Mouse (Mus musculus): ENCODE data around the gene Vwa1. TPM values are rescaled to one million over a fixed set of nuclear protein-coding genes. Genes with fewer than 3 reads are reported as not detected.
"Not testable (repeated sequence)": the region's sequence is repeated elsewhere in the genome, so short reads cannot be mapped to it uniquely, and the experiment has no call there.

The Vwa1 gene
- polyA plus RNA-seq, 1 experiment from 2014 or later = 11.3 TPM

GRCm38 (mm10) chr4:155790650-155791161, 16.2 kb upstream of the Vwa1 start:
- DNase-seq (ENCODE audit: extremely low spot score, low spot score) = no peak
- Histone ChIP-seq H3K9me3 (no peaks in the 10 kb centered on the region), H3K36me3 (replicated peaks) (no peaks in the 10 kb centered on the region), H3K27me3 (ENCODE audit: poor library complexity, severe bottlenecking) (peaks cover 10% of the 10 kb centered on the region; the same call in 1 of the 2 replicates), H3K4me1 (no peaks in the 10 kb centered on the region), H3K4me3 (no peak overlapping the region), H3K27ac (no peak overlapping the region)
- WGBS = 71% methylated on average over 3 of the region's 3 CpGs

- Histone ChIP-seq H3K9me3 (no peaks in the 10 kb centered on the region), H3K27me3 (ENCODE audit: poor library complexity, severe bottlenecking) (peaks cover 16% of the 10 kb centered on the region), H3K4me3 (no peak within 1 kb of the TSS), H3K27ac (no peak within 1 kb of the TSS), H3K36me3 (replicated peaks) (no peaks in the 10 kb centered on the region), H3K4me1 (peaks cover 4% of the 10 kb centered on the region)
- DNase-seq (ENCODE audit: extremely low spot score, low spot score) = no peak
- WGBS = 83% methylated on average over 3 of the region's 3 CpGs
Observed at GRCm38 (mm10) chr4:155790021-155790489, 15.6 kb upstream of the Vwa1 start, which contains the start of gene Ankrd65. Ankrd65 (plus strand) TSS chr4:155790439.

- H3K4me3 ChIP-seq; H3K27ac ChIP-seq; H3K9me3 ChIP-seq; DNase-seq (ENCODE audit: extremely low spot score, low spot score); H3K36me3 ChIP-seq (replicated peaks): not testable (repeated sequence)
- Histone ChIP-seq H3K27me3 (ENCODE audit: poor library complexity, severe bottlenecking) (peaks cover 20% of the 10 kb centered on the region), H3K4me1 (peaks cover 16% of the 10 kb centered on the region)
- 83% methylated on average over 4 of the region's 4 CpGs for WGBS
Observed at GRCm38 (mm10) chr4:155788833-155789232, 14.3 kb upstream of the Vwa1 start.

- no peaks in the 10 kb centered on the region for H3K9me3 ChIP-seq
- no peak overlapping the region for H3K27ac ChIP-seq
- no peaks in the 10 kb centered on the region for H3K36me3 ChIP-seq (replicated peaks)
- WGBS = 80% methylated on average over 3 of the region's 3 CpGs
- no peak for DNase-seq (ENCODE audit: extremely low spot score, low spot score)
- H3K4me3 ChIP-seq = no peak overlapping the region
- H3K4me1 ChIP-seq = peaks cover 21% of the 10 kb centered on the region
- peaks cover 20% of the 10 kb centered on the region for H3K27me3 ChIP-seq (ENCODE audit: poor library complexity, severe bottlenecking)
Observed at GRCm38 (mm10) chr4:155788300-155788699, 13.8 kb upstream of the Vwa1 start.

- peaks cover 26% of the 10 kb centered on the region for H3K4me1 ChIP-seq
- no peaks in the 10 kb centered on the region for H3K36me3 ChIP-seq (replicated peaks)
- 71% methylated on average over 5 of the region's 5 CpGs for WGBS
- no peaks in the 10 kb centered on the region for H3K9me3 ChIP-seq
- peak within 1 kb of the TSS; percentile 94 for H3K27ac ChIP-seq
- H3K4me3 ChIP-seq = peak within 1 kb of the TSS; percentile 77
- peaks cover 13% of the 10 kb centered on the region for H3K27me3 ChIP-seq (ENCODE audit: poor library complexity, severe bottlenecking)
- DNase-seq (ENCODE audit: extremely low spot score, low spot score) = no peak
Observed at GRCm38 (mm10) chr4:155785819-155786218, 11.3 kb upstream of the Vwa1 start, which contains the start of gene Tmem88b. Tmem88b (minus strand) TSS chr4:155785874.

- Histone ChIP-seq H3K27ac (no peak overlapping the region), H3K4me3 (peak overlapping the region; percentile 77; the same call in 1 of the 2 replicates), H3K9me3 (no peaks in the 10 kb centered on the region), H3K27me3 (ENCODE audit: poor library complexity, severe bottlenecking) (peaks cover 15% of the 10 kb centered on the region), H3K36me3 (replicated peaks) (no peaks in the 10 kb centered on the region), H3K4me1 (peaks cover 28% of the 10 kb centered on the region)
- DNase-seq (ENCODE audit: extremely low spot score, low spot score) = no peak
- 86% methylated on average over 10 of the region's 10 CpGs for WGBS
Observed at GRCm38 (mm10) chr4:155785246-155785645, 10.7 kb upstream of the Vwa1 start.

- under 1% methylated on average over 52 of the region's 52 CpGs for WGBS
- peak; percentile 82 for DNase-seq (ENCODE audit: extremely low spot score, low spot score)
- Histone ChIP-seq H3K4me3 (peak overlapping the region; percentile 77), H3K4me1 (peaks cover 28% of the 10 kb centered on the region), H3K9me3 (no peaks in the 10 kb centered on the region), H3K27me3 (ENCODE audit: poor library complexity, severe bottlenecking) (peaks cover 19% of the 10 kb centered on the region), H3K36me3 (replicated peaks) (no peaks in the 10 kb centered on the region), H3K27ac (peak overlapping the region; percentile 94)
Observed at GRCm38 (mm10) chr4:155784081-155784701, 9.7 kb upstream of the Vwa1 start.

GRCm38 (mm10) chr4:155783486-155784080, 9.1 kb upstream of the Vwa1 start:
- H3K4me3 ChIP-seq = peak overlapping the region; percentile 77
- peaks cover 28% of the 10 kb centered on the region for H3K4me1 ChIP-seq
- H3K9me3 ChIP-seq = no peaks in the 10 kb centered on the region
- peak overlapping the region; percentile 94 for H3K27ac ChIP-seq
- no peak for DNase-seq (ENCODE audit: extremely low spot score, low spot score)
- peaks cover 19% of the 10 kb centered on the region for H3K27me3 ChIP-seq (ENCODE audit: poor library complexity, severe bottlenecking)
- WGBS = 48% methylated on average over 16 of the region's 16 CpGs
- H3K36me3 ChIP-seq (replicated peaks) = no peaks in the 10 kb centered on the region

- Histone ChIP-seq H3K27me3 (ENCODE audit: poor library complexity, severe bottlenecking) (peaks cover 20% of the 10 kb centered on the region), H3K36me3 (replicated peaks) (no peaks in the 10 kb centered on the region), H3K9me3 (no peaks in the 10 kb centered on the region), H3K4me3 (no peak overlapping the region), H3K4me1 (peaks cover 44% of the 10 kb centered on the region), H3K27ac (no peak overlapping the region)
- no peak for DNase-seq (ENCODE audit: extremely low spot score, low spot score)
- 46% methylated on average over 6 of the region's 6 CpGs for WGBS
Observed at GRCm38 (mm10) chr4:155780895-155781294, 6.4 kb upstream of the Vwa1 start.

- Histone ChIP-seq H3K9me3 (no peaks in the 10 kb centered on the region), H3K36me3 (replicated peaks) (no peaks in the 10 kb centered on the region), H3K27ac (no peak overlapping the region), H3K4me3 (no peak overlapping the region), H3K27me3 (ENCODE audit: poor library complexity, severe bottlenecking) (peaks cover 22% of the 10 kb centered on the region), H3K4me1 (peaks cover 45% of the 10 kb centered on the region)
- no peak for DNase-seq (ENCODE audit: extremely low spot score, low spot score)
- 88% methylated on average over 4 of the region's 4 CpGs for WGBS
Observed at GRCm38 (mm10) chr4:155779498-155779897, 5.0 kb upstream of the Vwa1 start.

- Histone ChIP-seq H3K27ac (no peak overlapping the region), H3K9me3 (no peaks in the 10 kb centered on the region), H3K4me3 (no peak overlapping the region), H3K36me3 (replicated peaks) (no peaks in the 10 kb centered on the region), H3K27me3 (ENCODE audit: poor library complexity, severe bottlenecking) (peaks cover 38% of the 10 kb centered on the region), H3K4me1 (peaks cover 41% of the 10 kb centered on the region)
- 89% methylated on average over 2 of the region's 2 CpGs for WGBS
- no peak for DNase-seq (ENCODE audit: extremely low spot score, low spot score)
Observed at GRCm38 (mm10) chr4:155777816-155778215, 3.3 kb upstream of the Vwa1 start.

- WGBS = 58% methylated on average over 2 of the region's 2 CpGs
- H3K27ac ChIP-seq = peak overlapping the region; percentile 73
- H3K9me3 ChIP-seq = no peaks in the 10 kb centered on the region
- H3K36me3 ChIP-seq (replicated peaks) = no peaks in the 10 kb centered on the region
- no peak overlapping the region for H3K4me3 ChIP-seq
- no peak for DNase-seq (ENCODE audit: extremely low spot score, low spot score)
- peaks cover 48% of the 10 kb centered on the region for H3K27me3 ChIP-seq (ENCODE audit: poor library complexity, severe bottlenecking)
- H3K4me1 ChIP-seq = peaks cover 41% of the 10 kb centered on the region
Observed at GRCm38 (mm10) chr4:155776704-155777335, 2.3 kb upstream of the Vwa1 start.

- H3K27ac ChIP-seq = 0 out of 2 replicates have a peak overlapping the region, but pooled peaks have one; percentile 72
- WGBS = 93% methylated on average over 3 of the region's 3 CpGs
- H3K27me3 ChIP-seq (ENCODE audit: poor library complexity, severe bottlenecking) = peaks cover 58% of the 10 kb centered on the region
Observed at GRCm38 (mm10) chr4:155775855-155776254, 1.4 kb upstream of the Vwa1 start.

More at GRCm38 (mm10) chr4:155775855-155776254, 1.4 kb upstream of the Vwa1 start:
- H3K4me3 ChIP-seq = no peak overlapping the region
- H3K9me3 ChIP-seq = no peaks in the 10 kb centered on the region
- H3K36me3 ChIP-seq (replicated peaks) = no peaks in the 10 kb centered on the region
- peaks cover 40% of the 10 kb centered on the region for H3K4me1 ChIP-seq
- no peak for DNase-seq (ENCODE audit: extremely low spot score, low spot score)
